Mouse (Mus musculus): ENCODE measurements around the gene Tdrd1. TPM values are rescaled to one million over a fixed set of nuclear protein-coding genes. Genes with fewer than 3 reads are reported as not detected.
A peak's percentile ranks its signal among the peaks of the same experiment; 100 is the strongest.

The Tdrd1 gene
- polyA plus RNA-seq, 1 experiment from 2014 or later = 0.97 TPM

DNA sequence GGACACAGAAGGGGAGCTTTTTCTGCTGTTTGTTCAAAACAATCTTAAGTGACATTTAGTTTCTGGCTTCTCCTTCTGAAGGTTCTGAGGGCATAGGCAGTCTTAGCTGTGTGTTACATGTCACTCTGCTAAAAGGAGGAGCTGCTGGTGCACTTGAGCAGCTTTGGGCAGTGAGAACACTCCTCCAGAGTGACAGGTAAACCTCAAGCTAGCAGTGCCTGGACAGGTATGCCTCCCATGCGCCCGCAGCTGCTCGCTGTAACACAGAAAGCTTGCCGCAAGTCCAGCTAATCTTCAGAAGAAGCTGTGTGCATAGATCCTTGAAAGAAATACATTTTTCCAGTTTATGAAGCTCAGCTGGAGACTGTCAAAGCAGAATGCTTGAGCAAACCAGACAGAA lies 4.2 kb downstream of the Tdrd1 start:
- no peak for ATAC-seq (ENCODE audit: insufficient number of reproducible peaks, low FRiP score)
- Histone ChIP-seq H3K27ac (ENCODE audit: poor library complexity, severe bottlenecking) (no peak overlapping the region), H3K4me3 (no peak overlapping the region), H3K4me2 (no peak overlapping the region), H3K36me3 (no peaks in the 10 kb centered on the region), H3K9ac (no peak overlapping the region), H3K9me3 (replicated peaks) (no peaks in the 10 kb centered on the region), H3K27me3 (replicated peaks) (peaks cover 17% of the 10 kb centered on the region), H3K4me1 (replicated peaks) (peaks cover 6% of the 10 kb centered on the region; the same call in 1 of the 2 replicates)
- WGBS = 92% methylated on average over 4 of the region's 4 CpGs

DNA sequence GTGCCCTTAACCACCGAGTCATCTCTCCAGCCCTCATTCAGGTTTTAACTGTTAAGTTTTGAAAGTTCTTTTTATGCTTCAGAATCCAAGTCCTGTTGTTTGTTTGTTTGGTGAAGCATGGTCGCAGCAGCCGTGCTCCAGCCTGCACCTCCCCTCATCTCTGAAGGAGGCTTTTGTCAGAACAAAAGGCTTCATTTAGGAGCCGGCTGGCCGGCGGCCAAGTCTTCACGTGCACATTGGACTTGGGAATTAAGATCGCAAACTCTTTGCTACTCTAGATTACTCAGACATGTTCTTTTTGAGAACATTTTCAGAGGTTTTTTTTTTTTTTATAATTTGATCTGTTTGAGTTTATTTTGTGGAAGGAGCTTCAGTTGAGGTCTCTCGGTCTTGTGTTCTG lies 9.3 kb downstream of the Tdrd1 start:
- WGBS = 72% methylated on average over 9 of the region's 9 CpGs
- no peak overlapping the region for H3K4me3 ChIP-seq
- 0 out of 2 replicates have a peak, but pooled peaks cover 5% of the 10 kb centered on the region for H3K4me1 ChIP-seq (replicated peaks)
- no peak overlapping the region for H3K4me2 ChIP-seq
- no peak overlapping the region for H3K27ac ChIP-seq (ENCODE audit: poor library complexity, severe bottlenecking)
- 0 out of 2 replicates have a peak, but pooled peaks cover 5% of the 10 kb centered on the region for H3K27me3 ChIP-seq (replicated peaks)
- ATAC-seq (ENCODE audit: insufficient number of reproducible peaks, low FRiP score) = no peak
- H3K9ac ChIP-seq = no peak overlapping the region
- no peaks in the 10 kb centered on the region for H3K9me3 ChIP-seq (replicated peaks)
- H3K36me3 ChIP-seq = no peaks in the 10 kb centered on the region

DNA sequence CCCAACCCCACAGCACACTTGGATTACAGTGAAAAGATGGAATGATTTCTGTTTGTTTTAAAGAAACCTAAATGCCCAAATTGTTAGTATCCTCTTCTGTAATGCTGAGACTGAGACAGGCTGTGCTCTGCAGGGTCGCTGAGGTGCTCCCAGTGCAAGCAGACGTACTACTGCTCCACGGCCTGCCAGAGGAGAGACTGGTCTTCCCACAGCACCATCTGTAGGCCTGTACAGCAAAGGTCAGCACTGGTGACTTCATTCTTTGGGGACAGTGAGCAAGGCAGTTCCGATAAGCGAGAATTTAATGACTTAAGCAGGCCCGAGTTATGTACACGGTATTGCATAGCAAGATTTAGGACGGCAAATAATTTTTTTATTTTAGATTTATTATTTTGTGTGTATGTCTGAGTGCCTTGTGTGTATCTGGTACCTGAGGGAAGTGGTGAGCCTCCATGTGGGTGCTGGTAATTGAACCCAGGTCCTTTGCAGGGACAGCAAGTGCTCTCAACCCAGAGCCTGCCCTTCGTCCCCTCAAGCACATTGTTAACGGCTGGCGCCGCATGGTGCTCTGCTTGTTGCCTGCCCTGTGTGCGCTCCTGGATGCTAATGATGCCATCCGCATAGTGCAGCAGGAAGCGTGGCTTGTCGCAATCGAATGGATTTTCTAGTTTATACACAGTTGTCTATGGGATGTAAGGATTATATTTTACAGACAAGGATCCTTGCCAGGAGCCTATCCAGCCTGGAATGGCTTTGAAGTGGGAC lies 13.1 kb downstream of the Tdrd1 start:
- no peak overlapping the region for H3K27ac ChIP-seq (ENCODE audit: poor library complexity, severe bottlenecking)

DNA sequence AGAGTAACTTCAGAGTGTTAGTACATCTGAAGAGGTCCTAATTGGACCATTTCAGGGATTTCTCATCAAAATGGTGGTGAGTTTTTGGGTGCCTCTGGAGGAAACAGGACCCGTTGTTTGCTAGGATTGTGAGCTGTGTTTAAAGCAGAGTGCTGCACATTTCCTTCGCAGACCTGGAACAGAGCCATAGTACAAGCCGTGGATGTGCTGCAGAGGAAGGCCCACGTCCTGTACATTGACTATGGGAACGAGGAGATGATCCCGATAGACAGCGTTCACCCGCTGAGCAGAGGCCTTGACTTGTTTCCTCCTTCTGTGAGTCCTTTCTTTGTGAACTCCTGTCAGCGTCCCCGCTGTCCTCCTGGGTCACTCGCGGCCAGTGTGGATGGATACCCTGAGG lies 17.0 kb downstream of the Tdrd1 start:
- ATAC-seq (ENCODE audit: insufficient number of reproducible peaks, low FRiP score) = no peak
- no peaks in the 10 kb centered on the region for H3K4me1 ChIP-seq (replicated peaks)
- 76% methylated on average over 12 of the region's 12 CpGs for WGBS

More for the DNA sequence above, 13.1 kb downstream of the Tdrd1 start:
- no peaks in the 10 kb centered on the region for H3K27me3 ChIP-seq (replicated peaks)
- H3K4me1 ChIP-seq (replicated peaks) = 0 out of 2 replicates have a peak, but pooled peaks cover 5% of the 10 kb centered on the region
- H3K4me2 ChIP-seq = no peak overlapping the region
- H3K9me3 ChIP-seq (replicated peaks) = no peaks in the 10 kb centered on the region
- no peaks in the 10 kb centered on the region for H3K36me3 ChIP-seq
- H3K9ac ChIP-seq = no peak overlapping the region
- WGBS = 82% methylated on average over 17 of the region's 17 CpGs
- H3K4me3 ChIP-seq = no peak overlapping the region
- ATAC-seq (ENCODE audit: insufficient number of reproducible peaks, low FRiP score) = no peak

DNA sequence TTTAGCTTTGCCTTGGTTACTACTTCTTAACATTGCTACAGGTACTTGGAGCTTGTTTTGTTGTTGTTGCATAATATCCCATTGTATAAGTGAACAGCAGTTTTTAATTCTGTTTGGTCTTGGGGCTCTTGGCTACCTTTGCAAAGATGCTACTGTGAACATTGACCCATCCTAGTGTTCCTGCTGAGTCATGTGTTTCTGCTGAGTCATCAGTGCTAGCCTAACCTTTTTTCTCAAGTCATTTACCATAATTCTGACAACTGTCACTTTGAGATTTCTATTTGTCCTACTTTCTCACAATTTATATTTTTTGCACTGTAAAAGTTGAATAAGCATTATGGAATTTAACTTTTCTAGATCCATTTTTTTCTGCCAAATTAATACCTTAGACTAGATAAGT lies 26.6 kb downstream of the Tdrd1 start:
- Histone ChIP-seq H3K4me2 (no peak overlapping the region), H3K4me3 (no peak overlapping the region), H3K9ac (no peak overlapping the region), H3K9me3 (replicated peaks) (no peaks in the 10 kb centered on the region), H3K4me1 (replicated peaks) (peaks cover 16% of the 10 kb centered on the region), H3K27me3 (replicated peaks) (no peaks in the 10 kb centered on the region), H3K36me3 (no peaks in the 10 kb centered on the region), H3K27ac (ENCODE audit: poor library complexity, severe bottlenecking) (no peak overlapping the region)
- ATAC-seq (ENCODE audit: insufficient number of reproducible peaks, low FRiP score) = no peak

More for the DNA sequence above, 17.0 kb downstream of the Tdrd1 start:
- no peak overlapping the region for H3K9ac ChIP-seq
- H3K9me3 ChIP-seq (replicated peaks) = 0 out of 2 replicates have a peak, but pooled peaks cover 9% of the 10 kb centered on the region
- H3K4me2 ChIP-seq = no peak overlapping the region
- no peaks in the 10 kb centered on the region for H3K27me3 ChIP-seq (replicated peaks)
- no peak overlapping the region for H3K4me3 ChIP-seq
- H3K36me3 ChIP-seq = no peaks in the 10 kb centered on the region
- H3K27ac ChIP-seq (ENCODE audit: poor library complexity, severe bottlenecking) = no peak overlapping the region

DNA sequence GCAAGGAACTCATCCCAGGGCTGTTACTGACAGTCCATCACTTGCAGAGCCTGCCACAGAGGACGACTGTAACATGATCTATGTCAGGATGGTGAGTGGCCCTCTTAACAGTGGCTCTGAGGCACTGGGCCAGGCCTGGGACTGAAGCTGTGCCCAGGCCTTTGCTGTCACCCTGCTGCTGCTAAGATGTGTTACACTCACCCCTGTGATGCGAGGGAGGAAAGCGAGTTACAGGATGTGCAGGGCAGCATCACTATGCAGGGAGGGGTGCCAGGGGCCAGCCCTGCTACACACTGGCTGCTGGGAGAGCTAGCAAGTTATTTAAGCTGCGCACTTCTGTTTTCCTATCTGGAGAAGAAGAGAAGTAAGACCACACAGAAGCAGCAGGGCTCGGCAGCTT lies 30.4 kb downstream of the Tdrd1 start:
- Histone ChIP-seq H3K27me3 (replicated peaks) (no peaks in the 10 kb centered on the region), H3K36me3 (no peaks in the 10 kb centered on the region), H3K9me3 (replicated peaks) (no peaks in the 10 kb centered on the region), H3K9ac (no peak overlapping the region), H3K4me2 (no peak overlapping the region), H3K27ac (ENCODE audit: poor library complexity, severe bottlenecking) (0 out of 2 replicates have a peak overlapping the region, but pooled peaks have one; percentile 0), H3K4me1 (replicated peaks) (peaks cover 13% of the 10 kb centered on the region), H3K4me3 (no peak overlapping the region)
- WGBS = 23% methylated on average over 5 of the region's 5 CpGs
- peak; percentile 45; the same call in 1 of the 2 replicates for ATAC-seq (ENCODE audit: insufficient number of reproducible peaks, low FRiP score)

DNA sequence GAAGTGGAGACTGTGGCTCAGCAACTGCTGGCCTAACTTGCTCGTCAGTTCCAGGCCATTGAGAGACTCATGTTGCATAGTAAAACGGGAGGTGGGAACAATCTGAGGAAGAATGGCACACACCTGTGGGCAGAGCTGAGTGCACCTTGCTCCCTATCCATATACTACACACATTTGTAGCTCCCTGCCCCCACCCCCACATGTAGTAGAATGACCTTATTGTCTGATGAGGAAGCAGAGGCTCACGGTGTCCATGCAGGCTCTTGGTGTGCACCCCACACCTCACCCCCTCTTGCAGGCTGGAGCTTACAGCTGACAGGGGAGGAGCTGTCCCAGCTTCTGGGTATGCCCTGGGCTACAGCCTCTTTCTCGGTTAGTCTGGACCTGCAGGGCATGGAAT lies 41.7 kb downstream of the Tdrd1 start:
- Histone ChIP-seq H3K27ac (ENCODE audit: poor library complexity, severe bottlenecking) (no peak overlapping the region), H3K4me2 (no peak overlapping the region), H3K27me3 (replicated peaks) (peaks cover 20% of the 10 kb centered on the region), H3K4me1 (replicated peaks) (peaks cover under 1% of the 10 kb centered on the region; the same call in 1 of the 2 replicates), H3K36me3 (no peaks in the 10 kb centered on the region), H3K4me3 (no peak overlapping the region), H3K9ac (no peak overlapping the region), H3K9me3 (replicated peaks) (no peaks in the 10 kb centered on the region)
- WGBS = 66% methylated on average over 4 of the region's 4 CpGs
- ATAC-seq (ENCODE audit: insufficient number of reproducible peaks, low FRiP score) = no peak

DNA sequence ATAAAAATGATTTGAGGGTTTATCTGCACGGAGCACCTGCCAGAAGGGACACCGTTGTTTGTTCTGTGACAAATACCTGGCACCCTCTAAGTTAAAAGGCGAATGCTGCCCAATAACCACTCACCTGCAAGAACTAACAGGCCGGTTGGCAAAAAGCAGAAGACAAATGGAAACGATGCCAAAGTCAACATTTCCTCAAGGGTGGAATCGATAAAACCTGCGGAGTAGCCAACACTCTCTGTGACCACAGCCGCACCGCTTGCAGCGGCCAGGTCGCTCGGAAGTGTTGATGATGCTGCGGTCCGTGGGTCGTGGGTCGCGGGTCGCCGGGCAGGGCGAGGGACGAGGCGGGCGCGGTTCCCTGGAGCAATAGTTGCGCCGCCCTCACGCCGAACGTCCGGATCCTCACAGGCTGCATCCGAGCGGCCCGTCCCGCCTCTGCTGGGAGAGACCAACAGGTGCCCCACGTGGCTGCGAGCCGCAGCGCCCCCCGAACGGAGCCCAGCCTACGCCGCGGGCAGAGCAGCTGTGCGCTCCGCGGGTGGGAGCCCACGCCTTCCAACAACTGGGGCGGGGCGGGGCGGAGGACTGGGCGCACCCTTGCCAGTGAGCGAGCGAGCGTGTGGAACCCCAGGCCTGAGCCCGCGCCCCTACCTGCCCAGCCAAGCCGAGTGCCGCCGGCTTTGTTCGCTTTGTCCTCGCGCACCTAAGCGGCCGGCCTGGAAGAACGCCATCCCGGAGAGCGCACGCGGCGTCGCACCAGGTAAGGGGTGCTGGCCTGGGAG lies 48.0 kb downstream of the Tdrd1 start, which contains the start of gene Vwa2:
TSS of gene Vwa2 (plus strand) at position 434 of the 785 bp plus-strand sequence.
- Histone ChIP-seq H3K4me2 (peak within 1 kb of the TSS; percentile 97), H3K27ac (ENCODE audit: poor library complexity, severe bottlenecking) (no peak within 1 kb of the TSS), H3K9ac (peak within 1 kb of the TSS; percentile 62; the same call in 1 of the 2 replicates), H3K27me3 (replicated peaks) (peaks cover 68% of the 10 kb centered on the region), H3K4me1 (replicated peaks) (peaks cover 19% of the 10 kb centered on the region), H3K4me3 (peak within 1 kb of the TSS; percentile 58), H3K9me3 (replicated peaks) (no peaks in the 10 kb centered on the region), H3K36me3 (no peaks in the 10 kb centered on the region)
- 3% methylated on average over 71 of the region's 71 CpGs for WGBS
- ATAC-seq (ENCODE audit: insufficient number of reproducible peaks, low FRiP score) = no peak

DNA sequence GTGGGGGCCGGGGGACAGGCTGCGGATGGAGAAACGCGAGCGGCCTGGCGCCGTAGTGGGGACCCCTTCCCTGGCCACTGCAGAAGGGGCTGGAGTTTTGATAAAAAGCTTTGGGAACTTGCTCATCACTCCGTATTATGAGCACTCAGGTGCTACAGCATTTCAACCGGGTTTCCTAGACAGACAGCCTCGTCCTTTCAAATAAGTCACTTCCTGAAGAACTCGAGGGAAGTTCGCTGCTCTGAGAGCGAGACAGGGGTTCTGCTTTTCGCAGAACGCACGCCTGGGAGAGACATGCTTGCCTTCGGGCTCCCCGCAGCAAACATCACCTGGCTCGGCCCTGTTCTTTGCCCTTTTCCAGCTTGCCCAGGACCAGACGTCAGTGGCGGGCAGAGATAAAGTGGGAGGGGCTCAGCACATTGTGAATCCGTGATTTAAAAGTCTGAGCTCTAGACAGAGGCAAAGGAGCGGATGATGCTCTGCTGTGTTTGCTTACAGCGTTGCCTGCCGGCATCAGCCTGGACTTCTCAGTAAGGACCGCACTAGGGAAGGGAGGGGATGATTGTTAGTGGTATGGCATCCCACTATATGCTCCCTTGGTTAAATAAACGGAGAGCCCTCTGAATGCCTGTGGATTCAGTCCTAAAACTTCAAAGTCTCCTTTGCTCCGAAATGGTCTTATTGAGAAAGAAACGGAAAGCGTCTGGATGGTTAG lies 48.7 kb downstream of the Tdrd1 start:
- Histone ChIP-seq H3K27ac (ENCODE audit: poor library complexity, severe bottlenecking) (no peak overlapping the region), H3K4me1 (replicated peaks) (peaks cover 19% of the 10 kb centered on the region), H3K9ac (peak overlapping the region; percentile 62; the same call in 1 of the 2 replicates), H3K9me3 (replicated peaks) (no peaks in the 10 kb centered on the region), H3K4me2 (peak overlapping the region; percentile 97), H3K36me3 (no peaks in the 10 kb centered on the region), H3K4me3 (peak overlapping the region; percentile 58), H3K27me3 (replicated peaks) (peaks cover 64% of the 10 kb centered on the region)
- 10% methylated on average over 30 of the region's 30 CpGs for WGBS
- no peak for ATAC-seq (ENCODE audit: insufficient number of reproducible peaks, low FRiP score)

DNA sequence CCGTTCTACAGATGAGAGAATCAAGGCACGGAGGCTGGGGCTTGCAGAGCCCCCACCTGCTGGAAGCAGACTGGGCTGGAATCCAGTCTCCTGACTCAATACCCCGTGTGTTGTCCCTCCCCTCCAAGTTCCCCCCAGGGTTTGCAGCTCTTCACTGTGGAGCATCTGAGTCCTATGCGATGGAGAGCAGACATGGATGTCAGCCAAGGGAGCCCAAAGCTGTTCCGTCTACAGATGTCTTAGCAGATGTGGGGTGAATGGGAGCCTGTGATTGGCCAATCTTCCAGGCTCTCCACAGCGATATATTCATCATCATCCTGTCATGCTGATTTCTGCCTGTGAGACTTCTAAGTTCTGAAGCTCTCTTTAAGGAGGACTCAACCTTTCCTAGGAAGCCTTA lies 51.4 kb downstream of the Tdrd1 start:
- Histone ChIP-seq H3K9ac (no peak overlapping the region), H3K27ac (ENCODE audit: poor library complexity, severe bottlenecking) (no peak overlapping the region), H3K36me3 (no peaks in the 10 kb centered on the region), H3K9me3 (replicated peaks) (no peaks in the 10 kb centered on the region), H3K4me2 (no peak overlapping the region), H3K4me1 (replicated peaks) (peaks cover 25% of the 10 kb centered on the region), H3K27me3 (replicated peaks) (peaks cover 61% of the 10 kb centered on the region), H3K4me3 (no peak overlapping the region)
- 66% methylated on average over 6 of the region's 6 CpGs for WGBS
- no peak for ATAC-seq (ENCODE audit: insufficient number of reproducible peaks, low FRiP score)

DNA sequence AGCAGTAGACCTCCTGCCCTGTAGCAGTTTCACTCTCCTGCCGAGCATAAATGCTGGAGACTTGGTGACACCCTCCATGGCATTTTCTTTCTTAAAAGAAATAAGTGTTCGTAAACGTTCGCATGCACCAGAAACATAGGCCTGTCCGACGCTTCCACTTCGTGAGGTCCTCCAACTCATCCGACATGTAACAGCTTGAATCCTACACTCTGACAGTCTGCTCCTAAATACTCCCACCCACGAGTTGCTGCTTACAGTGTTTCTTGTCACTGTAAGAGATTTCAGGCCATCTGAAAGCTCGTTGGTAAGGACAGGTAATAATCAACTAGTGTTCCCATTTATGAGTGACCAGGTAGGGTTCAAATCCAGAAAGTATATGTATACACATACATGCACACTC lies 61.9 kb downstream of the Tdrd1 start:
- H3K4me2 ChIP-seq = no peak overlapping the region
- no peaks in the 10 kb centered on the region for H3K36me3 ChIP-seq
- H3K4me1 ChIP-seq (replicated peaks) = peaks cover 14% of the 10 kb centered on the region
- WGBS = 80% methylated on average over 10 of the region's 10 CpGs
- no peaks in the 10 kb centered on the region for H3K9me3 ChIP-seq (replicated peaks)
- no peak for ATAC-seq (ENCODE audit: insufficient number of reproducible peaks, low FRiP score)
- H3K4me3 ChIP-seq = no peak overlapping the region
- no peaks in the 10 kb centered on the region for H3K27me3 ChIP-seq (replicated peaks)
- no peak overlapping the region for H3K27ac ChIP-seq (ENCODE audit: poor library complexity, severe bottlenecking)
- H3K9ac ChIP-seq = no peak overlapping the region

Data from heart, embryonic 12.5 days (tissue).